Mouse (Mus musculus) intestine, embryonic 15.5 days (tissue): Measurements from ENCODE around the gene Carmil3. TPM values are rescaled to one million over a fixed set of nuclear protein-coding genes. Genes with fewer than 3 reads are reported as not detected.

Source experiments
- ATAC-seq: fragments of 200-750 bp; cut with Nextera tagmentation; 2 replicates; pipeline ENCODE4 v1.8.0; 2017; ENCODE audit warnings: moderate TSS enrichment, moderate library complexity
- H3K27ac ChIP-seq: fragments of 300-500 bp; sonication (generic); 2 replicates; pipeline ENCODE4 v1.5.1; 2015; ENCODE audit warnings: mild to moderate bottlenecking, inconsistent platforms
- H3K27me3 ChIP-seq: fragments of 300-500 bp; sonication (generic); replicated peaks from 2 replicates; pipeline ENCODE4 v1.6.1; 2015; ENCODE audit warnings: inconsistent platforms
- H3K36me3 ChIP-seq: fragments of 300-500 bp; sonication (generic); 2 replicates; pipeline ENCODE4 v1.6.1; 2015; ENCODE audit warnings: inconsistent platforms
- H3K4me1 ChIP-seq: fragments of 300-500 bp; sonication (generic); replicated peaks from 2 replicates; pipeline ENCODE4 v1.6.1; 2015; ENCODE audit warnings: inconsistent platforms
- H3K4me2 ChIP-seq: fragments of 300-500 bp; sonication (generic); replicated peaks from 2 replicates; pipeline ENCODE4 v1.6.1; 2015; ENCODE audit warnings: mild to moderate bottlenecking, inconsistent platforms
- H3K4me3 ChIP-seq: fragments of 300-500 bp; sonication (generic); replicated peaks from 2 replicates; pipeline ENCODE4 v1.5.1; 2015; ENCODE audit warnings: inconsistent platforms
- H3K9ac ChIP-seq: fragments of 300-500 bp; sonication (generic); 2 replicates; pipeline ENCODE4 v1.6.1; 2015; ENCODE audit warnings: inconsistent platforms
- H3K9me3 ChIP-seq: fragments of 300-500 bp; sonication (generic); 2 replicates; pipeline ENCODE4 v1.6.1; 2016; ENCODE audit warnings: inconsistent platforms
- WGBS: fragments of 180-500 bp; shearing (Covaris S2); methylation state at CpG from one replicate; pipeline ENCODE4 v1.1.7; 2015; 5-methylcytosine and 5-hydroxymethylcytosine counted together
- polyA plus RNA-seq: library from polyadenylated mRNA; unstranded; fragments of >200 nt; fragmentation: Nextera tagmentation; extraction: Ambion mirVana; gene quantifications from 2 replicates; pipeline ENCODE4 v1.2.1, GENCODE M21; 2015

The Carmil3 gene
- polyA plus RNA-seq, 1 experiment from 2014 or later, result 2.2 TPM

DNA sequence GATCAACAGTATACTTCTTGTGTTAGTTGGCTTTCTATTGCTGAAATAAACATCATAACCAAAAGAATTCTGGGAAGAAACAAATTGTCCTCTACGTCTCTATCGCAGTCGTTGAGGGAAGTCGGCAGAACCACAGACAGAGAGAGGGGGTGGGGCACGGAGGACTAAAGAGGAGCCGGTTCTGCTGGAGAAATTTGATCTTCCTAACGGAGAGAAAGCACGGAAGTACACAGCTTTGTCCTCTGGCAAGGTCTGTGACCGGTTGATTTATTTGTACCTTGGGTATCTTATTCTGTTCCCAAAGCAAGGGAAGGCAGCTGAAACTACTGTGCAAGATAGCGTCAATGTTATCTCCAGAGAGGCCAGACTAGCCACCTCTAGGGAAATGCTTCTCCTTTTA, 19.6 kb upstream of the Carmil3 start:
- H3K4me2 ChIP-seq, result peak overlapping the region; percentile 0
- H3K4me3 ChIP-seq, result no peak overlapping the region
- H3K27me3 ChIP-seq, result no peaks in the 10 kb centered on the region
- no peak overlapping the region for H3K9ac ChIP-seq
- no peak overlapping the region for H3K27ac ChIP-seq
- H3K9me3 ChIP-seq, result no peaks in the 10 kb centered on the region
- 4% methylated on average over 10 of the region's 10 CpGs for WGBS
- no peaks in the 10 kb centered on the region for H3K36me3 ChIP-seq
- no peaks in the 10 kb centered on the region for H3K4me1 ChIP-seq
- ATAC-seq, result no peak

DNA sequence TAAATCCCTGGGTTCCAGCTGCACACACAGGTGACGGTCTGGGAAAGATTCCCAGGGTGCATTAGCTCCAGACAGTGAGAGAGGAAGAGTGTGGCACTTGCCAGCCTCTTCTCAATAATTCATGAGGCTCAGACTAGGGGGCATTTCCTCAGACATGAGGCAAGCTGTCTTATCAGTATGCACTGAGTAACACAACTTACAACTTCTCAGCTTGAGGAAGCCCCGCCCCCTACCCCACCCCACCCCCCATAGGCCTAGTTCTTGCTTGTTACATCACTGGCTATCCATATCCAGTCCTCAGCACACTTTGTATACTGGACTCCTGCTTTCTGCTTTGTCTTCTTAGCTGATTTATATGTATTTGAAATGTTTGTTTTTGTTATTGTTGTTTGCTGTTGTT, 14.8 kb upstream of the Carmil3 start:
- Histone ChIP-seq H3K4me3 (no peak overlapping the region), H3K4me1 (peaks cover 8% of the 10 kb centered on the region), H3K27ac (no peak overlapping the region), H3K9me3 (no peaks in the 10 kb centered on the region), H3K27me3 (no peaks in the 10 kb centered on the region), H3K9ac (no peak overlapping the region), H3K4me2 (no peak overlapping the region), H3K36me3 (no peaks in the 10 kb centered on the region)
- 47% methylated on average over 2 of the region's 2 CpGs for WGBS
- ATAC-seq, result no peak

DNA sequence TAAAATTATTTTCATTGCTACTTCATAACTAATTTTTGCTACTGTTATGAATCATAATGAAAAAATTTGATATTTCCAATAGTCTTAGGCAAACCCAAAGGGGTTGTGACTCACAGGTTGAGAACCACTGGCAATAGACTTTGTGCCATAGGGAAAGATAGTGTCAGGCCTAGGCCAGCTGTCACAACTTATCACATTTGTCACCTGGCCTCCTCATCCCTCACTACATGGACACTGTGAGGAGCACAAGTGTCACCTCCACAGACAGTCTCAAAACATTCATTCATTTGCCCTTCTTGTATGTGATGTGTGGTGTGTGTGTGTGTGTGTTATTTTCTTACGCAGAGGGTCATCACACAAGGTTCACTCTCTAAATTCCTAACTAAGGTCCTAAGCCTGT, 13.0 kb upstream of the Carmil3 start:
- Histone ChIP-seq H3K27me3 (no peaks in the 10 kb centered on the region), H3K9me3 (no peaks in the 10 kb centered on the region), H3K36me3 (no peaks in the 10 kb centered on the region), H3K4me1 (peaks cover 8% of the 10 kb centered on the region), H3K9ac (no peak overlapping the region), H3K27ac (no peak overlapping the region), H3K4me2 (no peak overlapping the region), H3K4me3 (no peak overlapping the region)
- ATAC-seq, result no peak
- WGBS, result 100% methylated on average over 1 of the region's 1 CpGs

GRCm38 (mm10) chr14:55477829-55478228, 12.6 kb upstream of the Carmil3 start:
- no peak for ATAC-seq
- no peak overlapping the region for H3K9ac ChIP-seq
- no peaks in the 10 kb centered on the region for H3K36me3 ChIP-seq
- H3K4me2 ChIP-seq, result peak overlapping the region; percentile 70
- no peaks in the 10 kb centered on the region for H3K9me3 ChIP-seq
- no peak overlapping the region for H3K27ac ChIP-seq
- H3K4me1 ChIP-seq, result peaks cover 8% of the 10 kb centered on the region
- H3K4me3 ChIP-seq, result no peak overlapping the region
- WGBS, result 81% methylated on average over 5 of the region's 5 CpGs
- no peaks in the 10 kb centered on the region for H3K27me3 ChIP-seq

- Histone ChIP-seq H3K4me2 (peak within 1 kb of the TSS; percentile 70), H3K27me3 (no peaks in the 10 kb centered on the region), H3K9ac (peak within 1 kb of the TSS; percentile 60), H3K4me1 (peaks cover 8% of the 10 kb centered on the region), H3K9me3 (no peaks in the 10 kb centered on the region), H3K4me3 (peak within 1 kb of the TSS; percentile 52), H3K36me3 (no peaks in the 10 kb centered on the region), H3K27ac (peak within 1 kb of the TSS; percentile 83)
- under 1% methylated on average over 38 of the region's 38 CpGs for WGBS
- peak; percentile 97 for ATAC-seq
These were observed 11.5 kb upstream of the Carmil3 start, which contains the start of gene Dhrs4 for GRCm38 (mm10) chr14:55478651-55479599. Dhrs4 (plus strand) TSS chr14:55478758.

DNA sequence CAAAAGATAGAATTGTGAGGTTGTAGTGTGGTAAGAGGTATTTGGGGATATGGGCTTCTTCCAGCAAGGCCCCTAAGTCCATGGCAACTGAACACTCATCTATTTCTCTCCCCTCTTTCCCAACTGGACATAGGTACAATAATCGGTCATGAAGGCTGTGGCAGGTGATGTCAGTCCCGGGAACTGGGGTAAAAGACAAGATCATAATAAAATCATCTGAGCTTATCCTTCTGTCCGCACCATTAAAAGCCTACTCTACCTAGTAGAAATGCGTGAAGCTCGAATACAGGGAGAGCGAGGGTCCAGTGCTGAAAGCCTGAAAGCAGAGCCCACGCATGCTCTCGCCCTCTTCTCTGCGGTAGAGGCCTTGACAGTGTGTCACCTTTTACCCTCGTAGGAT, 10.8 kb upstream of the Carmil3 start:
- ATAC-seq, result no peak
- Histone ChIP-seq H3K27me3 (no peaks in the 10 kb centered on the region), H3K9me3 (no peaks in the 10 kb centered on the region), H3K36me3 (no peaks in the 10 kb centered on the region), H3K27ac (no peak overlapping the region), H3K9ac (no peak overlapping the region), H3K4me2 (peak overlapping the region; percentile 70), H3K4me1 (peaks cover 8% of the 10 kb centered on the region), H3K4me3 (peak overlapping the region; percentile 52; the same call in 1 of the 2 replicates)
- 92% methylated on average over 10 of the region's 10 CpGs for WGBS

GRCm38 (mm10) chr14:55484430-55485085, 5.9 kb upstream of the Carmil3 start:
- Histone ChIP-seq H3K4me3 (no peak overlapping the region), H3K36me3 (peaks cover 16% of the 10 kb centered on the region; the same call in 1 of the 2 replicates), H3K27me3 (no peaks in the 10 kb centered on the region), H3K4me2 (no peak overlapping the region), H3K9me3 (no peaks in the 10 kb centered on the region), H3K9ac (no peak overlapping the region), H3K27ac (no peak overlapping the region), H3K4me1 (peaks cover 4% of the 10 kb centered on the region; the same call in 1 of the 2 replicates)
- ATAC-seq, result no peak
- WGBS, result 77% methylated on average over 5 of the region's 5 CpGs

DNA sequence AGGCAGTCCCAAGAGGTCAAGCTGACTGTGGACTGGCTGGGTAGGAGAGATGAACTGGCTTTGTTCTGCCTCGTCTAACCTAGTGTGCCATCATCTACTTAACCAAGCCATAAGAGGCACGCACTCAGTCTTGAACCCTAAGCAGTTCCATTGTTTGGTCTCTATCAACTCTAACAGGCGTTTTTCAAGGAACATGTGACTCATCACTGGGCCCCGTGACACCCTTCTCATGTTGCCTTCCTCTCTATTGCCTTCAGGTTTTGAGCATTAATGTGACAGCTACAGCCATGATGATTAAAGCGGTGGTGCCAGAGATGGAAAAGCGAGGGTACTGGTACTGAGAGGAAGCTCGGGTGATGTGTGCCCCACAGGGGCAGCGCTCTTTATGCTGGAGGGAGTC, 3.6 kb upstream of the Carmil3 start:
- Histone ChIP-seq H3K27me3 (no peaks in the 10 kb centered on the region), H3K4me1 (peaks cover 7% of the 10 kb centered on the region; the same call in 1 of the 2 replicates), H3K36me3 (peaks cover 16% of the 10 kb centered on the region; the same call in 1 of the 2 replicates), H3K9ac (no peak overlapping the region), H3K4me3 (no peak overlapping the region), H3K27ac (no peak overlapping the region), H3K9me3 (no peaks in the 10 kb centered on the region), H3K4me2 (no peak overlapping the region)
- ATAC-seq, result no peak
- WGBS, result 81% methylated on average over 8 of the region's 8 CpGs

DNA sequence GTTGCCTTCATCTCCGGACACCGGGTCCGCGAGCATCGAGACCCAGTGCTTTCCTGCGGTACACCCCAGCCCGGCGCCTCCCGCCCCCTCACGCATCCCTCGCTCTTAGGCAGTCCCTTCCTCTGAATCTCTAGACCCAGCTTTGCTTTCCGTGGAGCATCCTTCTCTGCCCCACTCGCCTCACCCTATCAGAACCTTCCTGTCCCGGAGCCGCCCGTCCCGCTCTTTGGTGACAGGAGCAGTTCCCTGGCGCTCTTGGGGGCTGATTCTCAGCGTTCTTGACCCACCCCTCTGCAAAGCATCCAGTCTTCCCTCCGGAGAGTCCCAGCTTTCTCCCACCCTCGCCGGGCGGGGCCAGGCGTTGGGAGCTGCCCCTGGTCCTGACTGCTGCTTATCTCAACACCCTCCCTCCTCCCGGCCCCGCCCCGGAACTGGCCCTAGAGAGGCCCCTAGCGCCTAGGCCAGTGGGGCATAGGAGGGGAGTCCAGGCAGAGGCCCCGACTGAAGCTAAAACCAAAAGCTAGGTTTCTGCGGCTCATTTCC, 911 bp downstream of the Carmil3 start:
- H3K9me3 ChIP-seq, result no peaks in the 10 kb centered on the region
- peak; percentile 85 for ATAC-seq
- peak overlapping the region; percentile 100 for H3K4me2 ChIP-seq
- H3K4me3 ChIP-seq, result peak overlapping the region; percentile 76
- peaks cover 7% of the 10 kb centered on the region; the same call in 1 of the 2 replicates for H3K4me1 ChIP-seq
- no peaks in the 10 kb centered on the region for H3K27me3 ChIP-seq
- H3K9ac ChIP-seq, result peak overlapping the region; percentile 59
- H3K27ac ChIP-seq, result peak overlapping the region; percentile 60
- WGBS, result under 1% methylated on average over 30 of the region's 30 CpGs
- peaks cover 11% of the 10 kb centered on the region; the same call in 1 of the 2 replicates for H3K36me3 ChIP-seq

GRCm38 (mm10) chr14:55492103-55492502, 1.7 kb downstream of the Carmil3 start:
- 46% methylated on average over 3 of the region's 3 CpGs for WGBS
- no peak overlapping the region for H3K9ac ChIP-seq
- H3K4me1 ChIP-seq, result peaks cover 7% of the 10 kb centered on the region; the same call in 1 of the 2 replicates
- no peaks in the 10 kb centered on the region for H3K27me3 ChIP-seq
- no peak overlapping the region for H3K4me2 ChIP-seq
- H3K9me3 ChIP-seq, result no peaks in the 10 kb centered on the region
- H3K27ac ChIP-seq, result no peak overlapping the region
- ATAC-seq, result no peak
- H3K36me3 ChIP-seq, result peaks cover 5% of the 10 kb centered on the region; the same call in 1 of the 2 replicates
- no peak overlapping the region for H3K4me3 ChIP-seq

GRCm38 (mm10) chr14:55495509-55496240, 5.2 kb downstream of the Carmil3 start:
- Histone ChIP-seq H3K4me2 (no peak overlapping the region), H3K9me3 (no peaks in the 10 kb centered on the region), H3K4me1 (peaks cover 9% of the 10 kb centered on the region; the same call in 1 of the 2 replicates), H3K9ac (no peak overlapping the region), H3K4me3 (no peak overlapping the region), H3K27ac (no peak overlapping the region), H3K36me3 (no peaks in the 10 kb centered on the region), H3K27me3 (no peaks in the 10 kb centered on the region)
- WGBS, result 75% methylated on average over 20 of the region's 20 CpGs
- ATAC-seq, result no peak
